21 mouse cellular contexts compared by ENCODE assay signal in genomic region chr8:114679386-114680098, GRCm38 (mm10).
DNase-seq lines count a peak whose midpoint lies in the region; ATAC-seq and TF ChIP-seq lines count a peak whose summit lies in the region.
"Had no signal": no experiment of that assay in that cellular context is flagged by ENCODE, and none has a peak within 500 bp of the region (broad histone marks: within the 10 kb centered on the region; RNA-seq: fewer than 3 reads in every experiment).

No protein-coding gene starts in this region.

- no peak overlapping the region for H3K9ac ChIP-seq in embryonic facial prominence, embryonic 14.5 days (ENCODE audit: low read depth, low read length)
- H3K9ac ChIP-seq in lung, embryonic 15.5 days = no peak overlapping the region
- H3K9ac ChIP-seq: embryonic facial prominence, embryonic 12.5 days; forebrain, postnatal 0 days; limb, embryonic 12.5 days had no signal

- H3K4me2 ChIP-seq in embryonic facial prominence, embryonic 14.5 days (ENCODE audit: low read depth, low read length) = no peak overlapping the region
- no peak overlapping the region for H3K4me2 ChIP-seq in lung, embryonic 15.5 days
- H3K4me2 ChIP-seq: embryonic facial prominence, embryonic 12.5 days; limb, embryonic 12.5 days had no signal

- no peak overlapping the region for H3K27ac ChIP-seq in embryonic facial prominence, embryonic 14.5 days (replicated peaks; ENCODE audit: low read depth, low read length)
- no peak overlapping the region for H3K27ac ChIP-seq in embryonic facial prominence, embryonic 10.5 days (replicated peaks)
- peak overlapping the region; percentile 91 for H3K27ac ChIP-seq in lung, embryonic 15.5 days
- H3K27ac ChIP-seq in embryonic fibroblast, embryonic 13.5 days (ENCODE audit: insufficient read depth, low read length) = peak overlapping the region; percentile 0; the same call in 1 of the 2 replicates
- H3K27ac ChIP-seq: embryonic facial prominence, embryonic 12.5 days; heart, adult 2 months; left cerebral cortex, adult 2 months; limb, embryonic 12.5 days had no signal

- DNase-seq in embryonic facial prominence, embryonic 14.5 days (ENCODE audit: low spot score) = peak; percentile 75
- DNase-seq in embryonic facial prominence, embryonic 10.5 days (ENCODE audit: low spot score) = no peak
- no peak for DNase-seq in lung, postnatal 25 days (ENCODE audit: low spot score)
- peak; percentile 58 for DNase-seq in skeletal muscle tissue, adult 2 months (ENCODE audit: low read depth, low spot score)
- no peak for DNase-seq in thymus, postnatal 25 days
- DNase-seq in left cerebral cortex, adult 18-20 months (ENCODE audit: low spot score in 2 of 2) = no peak
- DNase-seq: cerebellum, adult 11-12 months; cerebellum, postnatal 36 days; forebrain, postnatal 0 days; gastrocnemius, postnatal 10 days; heart, adult 2 months; kidney, postnatal 14 days; retina, postnatal 1 day; right cerebral cortex, postnatal 4 days; thymus, postnatal 14 days had no signal

- no peak for TF ChIP-seq CTCF in embryonic fibroblast, embryonic 13.5 days (IDR thresholded peaks at IDR 0.05; ENCODE audit: borderline replicate concordance, insufficient read depth, low read length)

- 51% methylated on average over 14 of the region's 14 CpGs for WGBS in embryonic facial prominence, embryonic 14.5 days
- WGBS in embryonic facial prominence, embryonic 10.5 days = 91% methylated on average over 14 of the region's 14 CpGs
- WGBS in lung, embryonic 15.5 days = 44% methylated on average over 14 of the region's 14 CpGs

- no peak for TF ChIP-seq POLR2A in embryonic fibroblast, embryonic 13.5 days (IDR thresholded peaks at IDR 0.05; ENCODE audit: low read depth, low read length)

- no peaks in the 10 kb centered on the region for H3K27me3 ChIP-seq in embryonic facial prominence, embryonic 14.5 days (replicated peaks; ENCODE audit: control insufficient read depth, insufficient read depth, low read length)
- H3K27me3 ChIP-seq in embryonic facial prominence, embryonic 10.5 days (replicated peaks; ENCODE audit: low read depth, poor library complexity, severe bottlenecking) = no peaks in the 10 kb centered on the region
- H3K27me3 ChIP-seq in lung, embryonic 15.5 days = no peaks in the 10 kb centered on the region
- H3K27me3 ChIP-seq: embryonic facial prominence, embryonic 12.5 days; megakaryocyte, embryonic 14.5 days had no signal

- ATAC-seq in embryonic facial prominence, embryonic 14.5 days (ENCODE audit: low read depth) = peak; percentile 75
- peak; percentile 33; the same call in 1 of the 2 replicates for ATAC-seq in lung, embryonic 15.5 days (ENCODE audit: borderline replicate concordance, extremely low read depth, low FRiP score, low TSS enrichment)
- ATAC-seq: forebrain, postnatal 0 days had no signal

- H3K4me3 ChIP-seq in embryonic facial prominence, embryonic 14.5 days (ENCODE audit: low read depth, low read length) = no peak overlapping the region
- H3K4me3 ChIP-seq in embryonic facial prominence, embryonic 10.5 days = no peak overlapping the region
- no peak overlapping the region for H3K4me3 ChIP-seq in lung, embryonic 15.5 days
- H3K4me3 ChIP-seq in embryonic fibroblast, embryonic 13.5 days (ENCODE audit: insufficient read depth, low read length) = no peak overlapping the region
- H3K4me3 ChIP-seq: embryonic facial prominence, embryonic 12.5 days; heart, adult 2 months; left cerebral cortex, adult 2 months; limb, embryonic 12.5 days; megakaryocyte, embryonic 14.5 days had no signal

- peaks cover 18% of the 10 kb centered on the region for H3K4me1 ChIP-seq in embryonic facial prominence, embryonic 14.5 days (ENCODE audit: control insufficient read depth, insufficient read depth, low read length)
- H3K4me1 ChIP-seq in embryonic facial prominence, embryonic 10.5 days = peaks cover 14% of the 10 kb centered on the region
- peaks cover 43% of the 10 kb centered on the region for H3K4me1 ChIP-seq in lung, embryonic 15.5 days
- peaks cover 6% of the 10 kb centered on the region for H3K4me1 ChIP-seq in embryonic fibroblast, embryonic 13.5 days (ENCODE audit: control insufficient read depth, insufficient read depth, low read length)
- H3K4me1 ChIP-seq: megakaryocyte, embryonic 14.5 days had no signal

- no peaks in the 10 kb centered on the region for H3K9me3 ChIP-seq in embryonic facial prominence, embryonic 14.5 days (ENCODE audit: control insufficient read depth, low read length)
- no peaks in the 10 kb centered on the region for H3K9me3 ChIP-seq in embryonic facial prominence, embryonic 10.5 days
- H3K9me3 ChIP-seq in lung, embryonic 15.5 days = no peaks in the 10 kb centered on the region
- H3K9me3 ChIP-seq: embryonic facial prominence, embryonic 12.5 days; limb, embryonic 12.5 days had no signal

- no peaks in the 10 kb centered on the region for H3K36me3 ChIP-seq in embryonic facial prominence, embryonic 14.5 days (ENCODE audit: control insufficient read depth, insufficient read depth, low read length)
- no peaks in the 10 kb centered on the region for H3K36me3 ChIP-seq in embryonic facial prominence, embryonic 10.5 days (replicated peaks)
- no peaks in the 10 kb centered on the region for H3K36me3 ChIP-seq in lung, embryonic 15.5 days
- H3K36me3 ChIP-seq: embryonic facial prominence, embryonic 12.5 days; limb, embryonic 12.5 days had no signal

Comparison
In these comparisons a context has a peak if more than half of its experiments do, and no peak if none do; other contexts are left out.
1. DNase-seq: peak in embryonic facial prominence, embryonic 14.5 days (single experiment) and skeletal muscle tissue, adult 2 months (single experiment); none in embryonic facial prominence, embryonic 10.5 days (single experiment), lung, postnatal 25 days (single experiment), thymus, postnatal 25 days (single experiment) and left cerebral cortex, adult 18-20 months (0 of 2).
2. H3K27ac ChIP-seq: peak in lung, embryonic 15.5 days (single experiment) and embryonic fibroblast, embryonic 13.5 days (single experiment); none in embryonic facial prominence, embryonic 14.5 days (single experiment) and embryonic facial prominence, embryonic 10.5 days (single experiment).